Mouse (Mus musculus) heart, embryonic 11.5 days (tissue): ENCODE data around the gene Cadm1. TPM values are rescaled to one million over a fixed set of nuclear protein-coding genes. Genes with fewer than 3 reads are reported as not detected.

Experiments used
- ATAC-seq: fragments of 200-750 bp; cut with Nextera tagmentation; replicated peaks from 2 replicates; pipeline ENCODE4 v1.8.0; 2017; ENCODE audit warnings: moderate library complexity; ENCODE audit not compliant: insufficient number of reproducible peaks, low FRiP score, low TSS enrichment
- H3K27ac ChIP-seq: fragments of 300-500 bp; sonication (generic); 2 replicates; pipeline ENCODE4 v1.5.1; 2014; ENCODE audit warnings: mild to moderate bottlenecking, low read depth, low read length
- H3K27me3 ChIP-seq: fragments of 300-500 bp; sonication (generic); 2 replicates; pipeline ENCODE4 v1.6.1; 2014; ENCODE audit warnings: mild to moderate bottlenecking, low read length, mixed read lengths; ENCODE audit not compliant: control insufficient read depth, insufficient read depth
- H3K36me3 ChIP-seq: fragments of 300-500 bp; sonication (generic); 2 replicates; pipeline ENCODE4 v1.6.1; 2014; ENCODE audit warnings: mild to moderate bottlenecking, low read length, moderate library complexity, mixed read lengths; ENCODE audit not compliant: control insufficient read depth, insufficient read depth
- H3K4me1 ChIP-seq: fragments of 300-500 bp; sonication (generic); 2 replicates; pipeline ENCODE4 v1.6.1; 2014; ENCODE audit warnings: low read length; ENCODE audit not compliant: control insufficient read depth, insufficient read depth
- H3K4me2 ChIP-seq: fragments of 300-500 bp; sonication (generic); 2 replicates; pipeline ENCODE4 v1.6.1; 2014; ENCODE audit warnings: mild to moderate bottlenecking, moderate library complexity
- H3K4me3 ChIP-seq: fragments of 300-500 bp; sonication (generic); 2 replicates; pipeline ENCODE4 v1.5.1; 2014; ENCODE audit warnings: low read depth, low read length
- H3K9ac ChIP-seq: fragments of 300-500 bp; sonication (generic); 2 replicates; pipeline ENCODE4 v1.6.1; 2014; ENCODE audit warnings: mild to moderate bottlenecking, low read depth, low read length, moderate library complexity
- H3K9me3 ChIP-seq: fragments of 300-500 bp; sonication (generic); replicated peaks from 2 replicates; pipeline ENCODE4 v1.6.1; 2016; ENCODE audit warnings: low read length; ENCODE audit not compliant: control insufficient read depth
- whole genome bisulfite sequencing: fragments of 180-500 bp; shearing (Covaris S2); extraction: QIAGEN DNeasy Blood & Tissue Kit; methylation state at CpG from one replicate; pipeline ENCODE4 v1.1.7; 2014; ENCODE audit not compliant: insufficient replicate concordance; 5-methylcytosine and 5-hydroxymethylcytosine counted together
- polyA plus RNA-seq: library from polyadenylated mRNA; unstranded; fragments of >200 nt; fragmentation: Nextera tagmentation; extraction: Ambion mirVana; gene quantifications from 2 replicates; pipeline ENCODE4 v1.2.1, GENCODE M21; 2014

Gene Cadm1
- polyA plus RNA-seq, 1 experiment from 2014 or later, result 30.3 TPM

GRCm38 (mm10) chr9:47831412-47831811, 301.4 kb downstream of the Cadm1 start:
- Histone ChIP-seq H3K9me3 (no peaks in the 10 kb centered on the region), H3K27ac (no peak overlapping the region), H3K4me2 (no peak overlapping the region), H3K9ac (no peak overlapping the region), H3K36me3 (no peaks in the 10 kb centered on the region), H3K27me3 (no peaks in the 10 kb centered on the region), H3K4me3 (no peak overlapping the region), H3K4me1 (no peaks in the 10 kb centered on the region)
- WGBS, result 66% methylated on average over 4 of the region's 4 CpGs
- ATAC-seq, result no peak

DNA sequence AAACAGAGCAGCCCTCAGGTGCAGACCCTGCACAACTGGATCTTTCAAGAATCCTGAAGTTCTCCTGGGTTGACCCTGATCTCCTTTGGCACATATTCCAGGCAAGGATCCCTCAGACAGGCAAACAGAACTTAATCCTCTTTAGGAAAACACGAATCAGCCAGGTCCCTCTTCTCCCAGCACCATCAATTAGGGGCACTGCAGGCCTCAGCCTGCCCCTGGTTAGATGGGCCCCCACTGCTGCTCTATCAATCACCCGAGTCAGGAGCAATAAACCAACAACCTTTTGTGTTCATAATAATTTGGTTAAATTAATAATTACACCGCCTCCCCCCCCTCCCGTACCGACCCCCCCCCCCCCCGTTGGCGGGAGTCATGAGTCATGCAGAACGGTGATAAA, 308.2 kb downstream of the Cadm1 start:
- no peak for ATAC-seq
- Histone ChIP-seq H3K4me3 (no peak overlapping the region), H3K27me3 (no peaks in the 10 kb centered on the region), H3K4me2 (no peak overlapping the region), H3K9ac (no peak overlapping the region), H3K27ac (no peak overlapping the region), H3K4me1 (0 out of 2 replicates have a peak, but pooled peaks cover 3% of the 10 kb centered on the region), H3K36me3 (no peaks in the 10 kb centered on the region), H3K9me3 (no peaks in the 10 kb centered on the region)
- 11% methylated on average over 8 of the region's 8 CpGs for WGBS

GRCm38 (mm10) chr9:47838890-47839691, 309.1 kb downstream of the Cadm1 start:
- WGBS, result 38% methylated on average over 15 of the region's 15 CpGs
- H3K4me3 ChIP-seq, result no peak overlapping the region
- H3K27ac ChIP-seq, result no peak overlapping the region
- H3K36me3 ChIP-seq, result no peaks in the 10 kb centered on the region
- H3K4me2 ChIP-seq, result no peak overlapping the region
- H3K9ac ChIP-seq, result no peak overlapping the region
- no peak for ATAC-seq
- no peaks in the 10 kb centered on the region for H3K27me3 ChIP-seq
- H3K4me1 ChIP-seq, result 0 out of 2 replicates have a peak, but pooled peaks cover 3% of the 10 kb centered on the region
- no peaks in the 10 kb centered on the region for H3K9me3 ChIP-seq

- no peaks in the 10 kb centered on the region for H3K36me3 ChIP-seq
- no peak overlapping the region for H3K4me3 ChIP-seq
- 0 out of 2 replicates have a peak, but pooled peaks cover 3% of the 10 kb centered on the region for H3K4me1 ChIP-seq
- no peaks in the 10 kb centered on the region for H3K9me3 ChIP-seq
- H3K4me2 ChIP-seq, result no peak overlapping the region
- no peak for ATAC-seq
- H3K9ac ChIP-seq, result no peak overlapping the region
- no peak overlapping the region for H3K27ac ChIP-seq
- H3K27me3 ChIP-seq, result no peaks in the 10 kb centered on the region
- 68% methylated on average over 10 of the region's 10 CpGs for WGBS
Observed at GRCm38 (mm10) chr9:47839692-47840025, 309.7 kb downstream of the Cadm1 start.

GRCm38 (mm10) chr9:47843328-47843727, 313.4 kb downstream of the Cadm1 start:
- Histone ChIP-seq H3K4me1 (peaks cover 7% of the 10 kb centered on the region; the same call in 1 of the 2 replicates), H3K27me3 (no peaks in the 10 kb centered on the region), H3K27ac (no peak overlapping the region), H3K4me3 (no peak overlapping the region), H3K9me3 (no peaks in the 10 kb centered on the region), H3K4me2 (no peak overlapping the region), H3K9ac (no peak overlapping the region), H3K36me3 (no peaks in the 10 kb centered on the region)
- no peak for ATAC-seq
- whole genome bisulfite sequencing, result 81% methylated on average over 6 of the region's 6 CpGs

GRCm38 (mm10) chr9:47846275-47846674, 316.3 kb downstream of the Cadm1 start:
- H3K4me2 ChIP-seq, result no peak overlapping the region
- no peak overlapping the region for H3K9ac ChIP-seq
- H3K27ac ChIP-seq, result no peak overlapping the region
- no peaks in the 10 kb centered on the region for H3K36me3 ChIP-seq
- no peak overlapping the region for H3K4me3 ChIP-seq
- no peaks in the 10 kb centered on the region for H3K27me3 ChIP-seq
- no peaks in the 10 kb centered on the region for H3K9me3 ChIP-seq
- peaks cover 4% of the 10 kb centered on the region; the same call in 1 of the 2 replicates for H3K4me1 ChIP-seq
- 74% methylated on average over 10 of the region's 10 CpGs for WGBS
- ATAC-seq, result no peak

DNA sequence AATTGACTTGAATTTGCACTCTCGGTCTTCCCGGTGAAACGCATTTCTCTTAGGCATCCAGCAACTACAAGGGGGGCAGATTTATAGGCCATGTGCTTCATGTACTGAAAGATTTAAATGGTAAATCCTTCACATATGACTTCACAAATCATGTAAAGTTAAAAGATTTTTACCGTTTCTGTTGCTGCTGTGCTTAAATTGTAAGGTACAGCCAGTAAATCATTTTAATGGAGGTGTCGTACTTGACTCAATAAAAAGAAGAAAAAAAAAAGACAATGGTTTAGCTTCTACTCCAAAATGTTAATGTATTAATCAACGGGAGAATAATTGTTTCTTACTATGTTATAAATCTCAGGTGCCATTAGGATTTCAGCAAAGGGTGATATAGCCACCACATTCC, 317.0 kb downstream of the Cadm1 start:
- no peak for ATAC-seq
- WGBS, result 76% methylated on average over 6 of the region's 6 CpGs
- Histone ChIP-seq H3K4me3 (no peak overlapping the region), H3K4me1 (peaks cover 4% of the 10 kb centered on the region; the same call in 1 of the 2 replicates), H3K27me3 (no peaks in the 10 kb centered on the region), H3K36me3 (no peaks in the 10 kb centered on the region), H3K9me3 (no peaks in the 10 kb centered on the region), H3K9ac (no peak overlapping the region), H3K27ac (no peak overlapping the region), H3K4me2 (no peak overlapping the region)

GRCm38 (mm10) chr9:47847797-47848196, 317.8 kb downstream of the Cadm1 start:
- Histone ChIP-seq H3K4me2 (no peak overlapping the region), H3K4me3 (no peak overlapping the region), H3K36me3 (no peaks in the 10 kb centered on the region), H3K9ac (no peak overlapping the region), H3K27me3 (no peaks in the 10 kb centered on the region), H3K4me1 (peaks cover 4% of the 10 kb centered on the region; the same call in 1 of the 2 replicates), H3K27ac (no peak overlapping the region), H3K9me3 (no peaks in the 10 kb centered on the region)
- 11% methylated on average over 4 of the region's 4 CpGs for WGBS
- no peak for ATAC-seq

GRCm38 (mm10) chr9:47848745-47849144, 318.8 kb downstream of the Cadm1 start:
- WGBS, result 62% methylated on average over 5 of the region's 5 CpGs
- Histone ChIP-seq H3K4me1 (peaks cover 4% of the 10 kb centered on the region; the same call in 1 of the 2 replicates), H3K27ac (no peak overlapping the region), H3K9me3 (no peaks in the 10 kb centered on the region), H3K9ac (no peak overlapping the region), H3K27me3 (no peaks in the 10 kb centered on the region), H3K4me3 (no peak overlapping the region), H3K4me2 (no peak overlapping the region), H3K36me3 (no peaks in the 10 kb centered on the region)
- no peak for ATAC-seq
